Mouse (Mus musculus): ENCODE measurements around the gene Serinc2. TPM values are rescaled to one million over a fixed set of nuclear protein-coding genes. Genes with fewer than 3 reads are reported as not detected.
"Not testable (repeated sequence)": the region's sequence is repeated elsewhere in the genome, so short reads cannot be mapped to it uniquely, and the experiment has no call there.

Serinc2 gene
- polyA plus RNA-seq, 1 experiment from 2014 or later: 21.0 TPM

DNA sequence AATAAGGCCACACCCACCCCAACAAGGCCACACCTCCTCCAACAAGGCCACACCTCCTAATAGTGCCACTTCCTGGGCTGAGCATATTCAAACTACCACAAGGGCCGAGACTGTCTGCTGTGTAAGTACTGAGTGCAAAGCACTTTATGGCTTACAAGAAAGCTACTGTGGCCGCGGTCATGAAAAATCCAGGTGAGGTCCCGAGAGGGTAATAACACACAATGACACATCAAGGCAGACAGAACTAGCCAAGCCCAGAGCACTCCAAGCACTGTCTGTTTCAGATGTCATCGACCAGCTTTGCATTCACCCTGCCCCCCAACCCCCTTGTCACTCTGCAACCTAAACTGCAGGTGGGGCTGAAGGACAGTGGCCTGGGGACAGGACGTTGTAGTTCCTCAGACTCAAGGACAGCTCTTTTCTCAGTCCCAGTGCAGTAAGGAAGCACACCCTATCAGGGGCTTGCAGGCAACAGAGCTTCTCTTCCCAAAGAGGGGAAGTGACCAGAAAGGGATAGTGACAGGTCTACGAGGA is 27.8 kb downstream of the Serinc2 start:
- peak; percentile 59 for ATAC-seq
- WGBS: 29% methylated on average over 7 of the region's 7 CpGs
- 0 out of 2 replicates have a peak overlapping the region, but pooled peaks have one; percentile 14 for H3K27ac ChIP-seq

DNA sequence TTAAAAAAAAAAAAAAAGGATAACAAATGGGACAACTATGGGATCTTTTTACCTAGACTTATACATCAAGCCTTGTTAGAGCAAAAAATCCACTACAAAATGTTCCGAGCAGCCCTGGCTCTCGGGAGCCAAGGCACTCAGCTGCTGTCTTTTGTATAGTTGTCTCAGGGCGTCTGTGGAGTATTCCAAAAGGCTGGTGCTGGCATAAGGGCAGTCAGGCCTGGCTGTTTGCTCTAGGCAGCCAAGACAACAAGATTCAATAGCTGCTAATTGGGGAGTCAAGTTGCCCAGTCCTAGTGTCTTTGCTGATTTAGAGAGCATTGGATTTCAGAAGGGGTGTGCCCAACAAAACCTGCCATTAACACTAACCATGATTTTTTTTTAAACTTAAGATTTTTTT is 30.4 kb downstream of the Serinc2 start:
- H3K9ac ChIP-seq: no peak overlapping the region
- H3K27ac ChIP-seq: no peak overlapping the region
- H3K4me1 ChIP-seq (replicated peaks): no peaks in the 10 kb centered on the region
- no peaks in the 10 kb centered on the region for H3K9me3 ChIP-seq
- no peak for ATAC-seq
- WGBS: 69% methylated on average over 3 of the region's 3 CpGs
- no peaks in the 10 kb centered on the region for H3K36me3 ChIP-seq
- H3K4me3 ChIP-seq (replicated peaks): no peak overlapping the region
- H3K27me3 ChIP-seq (replicated peaks): no peaks in the 10 kb centered on the region
- H3K4me2 ChIP-seq (replicated peaks): no peak overlapping the region

More for the DNA sequence above, 27.8 kb downstream of the Serinc2 start:
- Histone ChIP-seq H3K9me3 (no peaks in the 10 kb centered on the region), H3K36me3 (no peaks in the 10 kb centered on the region), H3K27me3 (replicated peaks) (no peaks in the 10 kb centered on the region), H3K9ac (no peak overlapping the region), H3K4me1 (replicated peaks) (no peaks in the 10 kb centered on the region), H3K4me2 (replicated peaks) (0 out of 2 replicates have a peak overlapping the region, but pooled peaks have one; percentile 17), H3K4me3 (replicated peaks) (no peak overlapping the region)

DNA sequence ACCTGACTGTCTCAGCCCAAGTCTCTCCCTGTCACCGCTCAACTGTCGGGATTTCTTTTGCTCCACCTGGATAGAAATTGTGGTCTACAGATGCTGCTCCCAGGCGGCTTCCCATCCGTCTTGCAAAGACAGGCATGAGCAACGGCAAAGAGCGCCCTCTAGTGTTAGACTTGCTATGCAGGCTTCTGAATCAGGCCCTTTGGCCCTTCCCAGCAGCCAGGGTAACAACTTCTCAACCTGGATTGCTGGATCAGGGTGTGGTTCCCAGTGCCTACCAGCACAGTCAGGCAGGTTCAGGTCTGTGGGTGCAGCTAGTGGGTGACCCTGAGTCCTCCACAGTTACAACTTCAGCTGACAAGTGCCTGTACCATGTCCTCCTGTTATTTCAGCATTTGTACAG is 32.9 kb downstream of the Serinc2 start:
- H3K27me3 ChIP-seq (replicated peaks): no peaks in the 10 kb centered on the region
- ATAC-seq: peak; percentile 77

DNA sequence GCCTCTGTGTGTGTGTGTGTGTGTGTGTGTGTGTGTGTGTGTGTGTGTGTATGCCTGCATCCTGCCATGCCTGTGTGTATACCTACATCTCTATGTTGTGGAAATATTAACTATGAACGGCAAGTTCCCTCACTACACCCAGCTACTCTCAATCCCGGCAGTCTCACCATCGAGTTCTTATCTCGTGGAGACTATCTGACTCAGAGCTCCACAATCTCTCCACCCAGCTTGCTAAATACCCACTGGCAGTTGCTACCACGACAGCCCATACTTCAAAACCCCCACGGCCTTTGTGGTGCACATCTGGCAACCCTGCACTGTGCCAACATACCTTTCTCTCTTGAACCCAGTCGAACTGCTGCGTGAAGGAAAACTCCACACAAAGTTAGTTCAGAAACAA is 34.3 kb downstream of the Serinc2 start:
- Histone ChIP-seq H3K4me1 (replicated peaks) (no peaks in the 10 kb centered on the region), H3K36me3 (no peaks in the 10 kb centered on the region), H3K4me2 (replicated peaks) (no peak overlapping the region), H3K27me3 (replicated peaks) (no peaks in the 10 kb centered on the region), H3K4me3 (replicated peaks) (no peak overlapping the region), H3K27ac (no peak overlapping the region), H3K9ac (no peak overlapping the region), H3K9me3 (no peaks in the 10 kb centered on the region)
- no peak for ATAC-seq
- 67% methylated on average over 8 of the region's 8 CpGs for WGBS

More for the DNA sequence above, 32.9 kb downstream of the Serinc2 start:
- 2% methylated on average over 6 of the region's 6 CpGs for WGBS
- Histone ChIP-seq H3K9ac (no peak overlapping the region), H3K4me2 (replicated peaks) (no peak overlapping the region), H3K27ac (no peak overlapping the region), H3K4me1 (replicated peaks) (no peaks in the 10 kb centered on the region), H3K9me3 (no peaks in the 10 kb centered on the region), H3K4me3 (replicated peaks) (no peak overlapping the region), H3K36me3 (no peaks in the 10 kb centered on the region)

DNA sequence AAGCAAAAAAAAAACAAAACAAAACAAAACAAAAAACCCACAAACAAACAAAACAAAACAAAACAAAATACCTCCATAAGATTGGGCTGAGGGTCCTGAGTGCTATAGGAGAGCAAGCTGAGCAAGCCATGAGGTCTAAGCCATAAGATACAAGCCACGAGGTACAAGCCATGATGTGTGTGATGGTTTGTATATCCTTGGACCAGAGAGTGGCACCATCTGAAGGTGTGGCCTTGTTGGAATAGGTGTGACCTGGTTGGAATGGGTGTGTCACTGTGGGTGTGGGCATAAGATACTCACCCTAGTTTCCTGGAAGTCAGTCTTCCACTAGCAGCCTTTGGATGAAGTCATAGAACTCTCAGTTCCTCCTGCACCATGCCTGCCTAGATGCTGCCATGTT is 35.4 kb downstream of the Serinc2 start:
- ATAC-seq; H3K9me3 ChIP-seq; H3K4me2 ChIP-seq (replicated peaks); H3K9ac ChIP-seq; H3K36me3 ChIP-seq; H3K27ac ChIP-seq; H3K27me3 ChIP-seq (replicated peaks); H3K4me1 ChIP-seq (replicated peaks); H3K4me3 ChIP-seq (replicated peaks): not testable (repeated sequence)
- WGBS: 81% methylated on average over 1 of the region's 1 CpGs

DNA sequence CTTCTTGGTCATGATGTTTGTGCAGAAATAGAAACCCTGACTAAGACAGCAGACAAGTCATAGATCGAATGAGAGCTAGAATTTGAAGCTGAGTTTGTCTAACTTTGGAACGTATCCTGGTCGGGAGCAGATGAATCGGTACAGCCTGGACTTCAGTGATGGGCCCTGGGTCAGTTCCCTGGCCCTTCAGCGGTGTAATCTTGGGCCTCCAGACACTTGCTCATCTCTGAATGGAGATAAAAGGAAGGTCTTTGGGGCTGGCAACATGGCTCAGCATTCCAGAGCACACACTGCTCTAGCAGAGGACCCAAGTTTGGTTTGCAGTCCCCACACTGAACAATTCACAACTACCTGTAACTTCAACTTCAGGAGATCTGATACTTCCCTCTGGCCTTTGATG is 36.0 kb downstream of the Serinc2 start:
- Histone ChIP-seq H3K4me3 (replicated peaks) (no peak overlapping the region), H3K9me3 (no peaks in the 10 kb centered on the region), H3K36me3 (no peaks in the 10 kb centered on the region), H3K27me3 (replicated peaks) (no peaks in the 10 kb centered on the region), H3K4me1 (replicated peaks) (no peaks in the 10 kb centered on the region), H3K4me2 (replicated peaks) (no peak overlapping the region), H3K9ac (no peak overlapping the region), H3K27ac (no peak overlapping the region)
- WGBS: 88% methylated on average over 5 of the region's 5 CpGs
- no peak for ATAC-seq

DNA sequence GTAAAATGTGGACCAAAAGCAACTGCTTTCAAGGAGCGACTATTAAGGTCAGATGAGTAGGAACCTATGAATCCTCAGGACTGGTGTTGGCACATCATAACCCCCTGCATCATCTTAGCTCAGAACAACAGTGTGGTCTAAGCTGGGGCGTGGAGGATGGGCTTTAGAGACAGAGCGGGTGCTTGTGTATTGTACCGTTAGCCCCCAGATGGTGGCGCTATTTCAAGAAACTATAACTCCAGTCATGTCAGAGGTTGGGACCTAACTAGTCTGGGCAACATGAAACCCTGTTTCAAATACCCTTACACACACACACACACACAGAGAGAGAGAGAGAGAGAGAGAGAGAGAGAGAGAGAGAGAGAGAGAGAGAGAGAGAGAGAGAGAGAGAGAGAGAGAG is 38.3 kb downstream of the Serinc2 start:
- 37% methylated on average over 5 of the region's 5 CpGs for WGBS

DNA sequence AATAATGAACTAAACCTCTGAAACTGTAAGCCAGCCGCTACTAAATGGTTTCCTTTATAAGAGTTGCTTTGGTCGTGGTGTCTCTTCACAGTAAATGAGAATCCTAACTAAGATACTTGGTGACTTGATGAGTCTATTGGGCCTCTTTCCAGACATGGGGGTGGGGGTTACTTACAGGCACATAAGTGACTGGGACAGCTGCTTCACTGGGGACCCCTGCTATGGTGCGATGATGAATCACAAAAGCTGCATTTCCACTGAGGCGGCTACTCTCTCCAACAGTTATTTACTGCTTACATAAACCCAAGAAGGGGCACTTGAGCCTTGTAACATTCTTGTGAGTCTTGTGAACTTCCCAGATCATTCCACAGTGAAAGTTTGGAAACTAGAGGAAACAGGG is 41.4 kb downstream of the Serinc2 start:
- H3K4me2 ChIP-seq (replicated peaks): no peak overlapping the region
- H3K36me3 ChIP-seq: no peaks in the 10 kb centered on the region
- H3K4me1 ChIP-seq (replicated peaks): no peaks in the 10 kb centered on the region
- no peak overlapping the region for H3K4me3 ChIP-seq (replicated peaks)
- H3K27me3 ChIP-seq (replicated peaks): no peaks in the 10 kb centered on the region
- WGBS: 72% methylated on average over 4 of the region's 4 CpGs
- H3K9ac ChIP-seq: no peak overlapping the region
- H3K9me3 ChIP-seq: no peaks in the 10 kb centered on the region
- no peak overlapping the region for H3K27ac ChIP-seq
- ATAC-seq: no peak

More for the DNA sequence above, 38.3 kb downstream of the Serinc2 start:
- H3K4me1 ChIP-seq (replicated peaks): no peaks in the 10 kb centered on the region
- H3K36me3 ChIP-seq: no peaks in the 10 kb centered on the region
- no peak overlapping the region for H3K4me2 ChIP-seq (replicated peaks)
- ATAC-seq: no peak
- H3K27me3 ChIP-seq (replicated peaks): no peaks in the 10 kb centered on the region
- H3K27ac ChIP-seq: no peak overlapping the region
- no peak overlapping the region for H3K9ac ChIP-seq
- H3K4me3 ChIP-seq (replicated peaks): no peak overlapping the region
- H3K9me3 ChIP-seq: no peaks in the 10 kb centered on the region

DNA sequence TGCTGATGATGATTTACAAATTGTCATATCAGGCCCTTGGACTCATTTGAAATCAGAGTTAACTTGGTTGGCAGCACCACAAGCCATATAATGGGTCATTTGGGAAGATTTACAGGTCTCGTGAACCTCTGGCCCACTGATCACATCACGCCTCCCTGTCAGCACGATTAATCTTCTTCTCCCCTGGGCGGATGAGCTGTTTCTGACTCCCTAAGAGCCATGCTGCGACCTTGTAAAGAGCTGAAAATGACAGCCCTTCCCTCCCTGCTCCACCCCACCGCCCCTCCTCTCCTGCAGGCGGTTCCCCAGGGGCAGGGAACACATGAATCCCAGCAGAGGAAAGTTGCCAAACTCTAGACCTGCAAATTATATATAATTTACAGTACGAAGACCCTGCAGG is 42.6 kb downstream of the Serinc2 start:
- WGBS: 44% methylated on average over 8 of the region's 8 CpGs
- no peak overlapping the region for H3K4me3 ChIP-seq (replicated peaks)
- no peak overlapping the region for H3K4me2 ChIP-seq (replicated peaks)
- no peaks in the 10 kb centered on the region for H3K4me1 ChIP-seq (replicated peaks)
- no peaks in the 10 kb centered on the region for H3K9me3 ChIP-seq
- H3K9ac ChIP-seq: no peak overlapping the region
- H3K27me3 ChIP-seq (replicated peaks): no peaks in the 10 kb centered on the region
- no peak overlapping the region for H3K27ac ChIP-seq
- H3K36me3 ChIP-seq: no peaks in the 10 kb centered on the region
- ATAC-seq: no peak

DNA sequence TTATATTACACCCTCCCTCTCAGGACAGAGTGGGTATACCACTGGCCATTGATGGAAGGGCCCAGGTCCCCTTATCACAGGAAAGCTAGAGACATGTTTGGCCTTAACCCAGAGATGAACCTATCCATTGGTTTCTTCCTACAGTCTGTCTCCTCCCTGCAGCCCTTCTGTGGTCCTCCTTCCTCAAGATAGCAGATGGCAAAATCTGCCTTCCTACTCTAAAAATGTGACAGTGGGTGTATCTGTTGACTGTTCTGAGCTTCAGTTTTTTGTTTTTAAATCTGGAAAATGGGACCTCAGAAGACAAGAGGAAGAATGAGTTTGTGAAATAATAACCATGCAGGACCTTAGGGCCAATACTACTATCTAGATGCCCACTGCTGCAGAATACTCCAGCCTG is 54.9 kb downstream of the Serinc2 start:
- H3K27me3 ChIP-seq (replicated peaks): no peaks in the 10 kb centered on the region
- no peak overlapping the region for H3K4me2 ChIP-seq (replicated peaks)
- no peaks in the 10 kb centered on the region for H3K4me1 ChIP-seq (replicated peaks)
- H3K36me3 ChIP-seq: no peaks in the 10 kb centered on the region
- H3K27ac ChIP-seq: no peak overlapping the region
- no peak overlapping the region for H3K4me3 ChIP-seq (replicated peaks)
- H3K9me3 ChIP-seq: no peaks in the 10 kb centered on the region
- no peak for ATAC-seq
- H3K9ac ChIP-seq: no peak overlapping the region

DNA sequence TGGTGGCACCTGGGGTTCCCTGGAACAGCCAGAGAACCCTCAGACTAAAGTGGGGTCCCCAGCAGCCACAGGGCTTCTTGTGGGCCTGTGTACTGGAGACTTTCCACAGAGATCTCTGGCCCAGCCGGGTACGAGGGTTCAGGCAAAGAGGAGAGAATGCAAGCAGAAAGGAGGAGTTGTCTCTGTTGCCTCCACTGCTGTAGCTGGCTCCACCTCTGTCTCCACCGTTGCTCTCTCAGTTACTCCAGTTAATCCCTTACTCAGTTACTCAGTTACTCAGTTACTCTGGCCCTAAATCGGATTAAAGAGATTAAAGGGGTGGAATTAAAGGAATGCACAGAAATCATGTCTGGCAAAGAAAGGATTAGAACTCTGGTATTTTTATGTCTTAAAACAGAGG is 56.8 kb downstream of the Serinc2 start, which contains the start of gene Gm853:
Gm853 (minus strand) TSS at position 223 of the 400 bp plus-strand sequence.
- H3K27me3 ChIP-seq (replicated peaks): no peaks in the 10 kb centered on the region
- no peak within 1 kb of the TSS for H3K27ac ChIP-seq
- H3K4me3 ChIP-seq (replicated peaks): no peak within 1 kb of the TSS
- no peak within 1 kb of the TSS for H3K4me2 ChIP-seq (replicated peaks)
- no peak for ATAC-seq
- WGBS: 59% methylated on average over 4 of the region's 4 CpGs
- H3K4me1 ChIP-seq (replicated peaks): no peaks in the 10 kb centered on the region
- H3K36me3 ChIP-seq: no peaks in the 10 kb centered on the region
- no peaks in the 10 kb centered on the region for H3K9me3 ChIP-seq
- no peak within 1 kb of the TSS for H3K9ac ChIP-seq

DNA sequence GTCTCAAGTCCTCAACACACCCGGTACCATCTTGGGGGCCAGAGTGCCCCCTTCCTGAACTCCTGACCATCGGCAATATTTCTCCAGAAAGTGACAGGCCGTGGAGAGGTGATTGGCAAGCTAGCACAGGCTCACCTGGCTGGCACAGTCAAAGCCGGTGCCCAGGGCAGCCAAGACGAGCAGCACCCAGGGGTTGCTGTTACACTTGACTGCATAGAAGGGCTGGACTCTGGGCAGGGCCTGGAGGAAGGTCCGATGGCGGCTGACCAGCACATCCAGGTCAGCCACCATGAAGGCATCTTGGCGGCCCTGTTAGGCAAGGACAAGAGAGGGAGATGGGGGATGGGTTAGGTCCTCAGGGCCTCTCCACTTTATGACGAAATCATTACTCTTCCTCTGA is 58.8 kb downstream of the Serinc2 start:
- no peak for ATAC-seq
- Histone ChIP-seq H3K4me2 (replicated peaks) (no peak overlapping the region), H3K9ac (no peak overlapping the region), H3K27me3 (replicated peaks) (no peaks in the 10 kb centered on the region), H3K4me3 (replicated peaks) (no peak overlapping the region), H3K9me3 (no peaks in the 10 kb centered on the region), H3K36me3 (no peaks in the 10 kb centered on the region), H3K27ac (no peak overlapping the region), H3K4me1 (replicated peaks) (no peaks in the 10 kb centered on the region)
- WGBS: 87% methylated on average over 9 of the region's 9 CpGs

DNA sequence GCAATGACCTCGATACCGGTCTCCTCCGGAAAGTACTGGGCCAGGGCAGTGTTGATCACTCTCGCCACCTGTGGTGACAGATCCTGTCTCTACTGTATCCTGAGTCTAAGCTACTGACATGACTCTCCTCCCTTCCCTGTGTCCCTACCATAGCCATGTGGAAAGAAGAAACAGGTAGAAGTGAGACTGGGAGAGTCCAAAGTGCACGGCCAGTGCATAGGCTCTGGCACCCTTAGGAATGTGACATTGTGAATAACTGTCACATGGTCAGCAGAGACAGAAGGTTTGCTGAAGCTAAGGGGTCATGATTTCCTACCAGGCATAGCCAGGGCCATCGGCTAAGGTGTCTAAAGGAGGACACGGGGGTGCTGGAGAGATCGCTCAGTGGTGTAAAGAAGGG is 63.6 kb downstream of the Serinc2 start:
- H3K4me3 ChIP-seq (replicated peaks): no peak overlapping the region
- WGBS: 82% methylated on average over 8 of the region's 8 CpGs
- H3K9ac ChIP-seq: no peak overlapping the region
- no peaks in the 10 kb centered on the region for H3K4me1 ChIP-seq (replicated peaks)
- no peaks in the 10 kb centered on the region for H3K9me3 ChIP-seq
- ATAC-seq: peak; percentile 53; the same call in 1 of the 2 replicates
- no peak overlapping the region for H3K4me2 ChIP-seq (replicated peaks)
- H3K27me3 ChIP-seq (replicated peaks): no peaks in the 10 kb centered on the region
- H3K36me3 ChIP-seq: no peaks in the 10 kb centered on the region
- H3K27ac ChIP-seq: no peak overlapping the region
